Mouse (Mus musculus) kidney, postnatal 14 days (tissue): ENCODE data around the gene Atg4c.

ENCODE experiments used
- DNase-seq: peaks from one replicate; pipeline ENCODE4 v3.0.0; 2022; ENCODE audit warnings: mixed read lengths

The Atg4c gene

DNA sequence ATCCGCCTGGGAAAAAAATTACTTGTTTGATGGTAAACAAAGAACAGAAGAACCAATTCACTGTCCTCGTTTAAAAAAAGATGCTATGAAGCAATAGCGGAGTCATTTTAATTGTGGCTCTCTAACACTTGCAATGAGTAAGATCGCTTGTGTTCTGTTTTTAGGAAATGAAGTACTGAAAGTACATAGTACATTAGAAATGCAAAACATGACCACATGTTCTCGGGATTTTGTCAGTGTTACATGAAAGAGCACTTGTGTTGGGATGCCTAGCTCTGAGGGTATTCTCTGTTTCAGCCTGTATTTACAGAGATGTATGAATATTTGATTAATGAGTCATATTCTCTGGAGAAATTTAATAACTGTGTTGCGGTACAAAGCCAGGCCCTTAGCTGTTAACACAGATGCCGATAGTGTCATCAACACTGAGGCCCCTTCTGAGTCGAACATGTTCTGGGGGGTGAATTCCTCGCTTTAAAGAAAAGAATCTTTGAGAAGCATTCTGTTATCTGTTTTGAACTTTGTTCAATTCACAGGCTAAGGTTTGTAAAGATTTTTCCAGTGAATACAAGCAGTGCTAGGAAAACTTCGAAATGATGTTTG is 73.2 kb downstream of the Atg4c start:
- no peak for DNase-seq

- DNase-seq, result no peak
Observed at GRCm38 (mm10) chr4:99272860-99273259, 79.1 kb downstream of the Atg4c start.

GRCm38 (mm10) chr4:99273466-99273865 is 79.7 kb downstream of the Atg4c start:
- no peak for DNase-seq

DNA sequence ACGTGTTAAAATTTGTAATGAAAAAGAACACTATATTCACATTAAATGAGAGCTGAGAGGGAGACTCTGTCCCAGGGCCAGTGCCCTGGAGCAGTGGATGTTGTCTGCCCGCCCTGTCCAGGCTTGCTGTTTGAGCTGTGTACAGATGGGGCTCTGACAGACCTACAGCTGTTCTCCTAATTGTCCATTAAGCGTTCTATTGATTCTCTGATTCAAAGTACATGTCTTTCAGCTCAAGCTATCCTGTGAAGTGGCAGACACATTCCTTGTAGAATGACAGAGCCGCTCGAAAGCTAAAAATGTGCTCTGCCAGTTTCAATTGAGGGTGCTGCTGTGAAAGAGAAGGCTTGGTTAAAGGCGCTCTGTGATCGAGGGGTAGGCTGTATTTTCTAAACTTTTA is 80.2 kb downstream of the Atg4c start:
- DNase-seq, result no peak

- no peak for DNase-seq
Observed at GRCm38 (mm10) chr4:99278876-99279275, 85.1 kb downstream of the Atg4c start.

DNA sequence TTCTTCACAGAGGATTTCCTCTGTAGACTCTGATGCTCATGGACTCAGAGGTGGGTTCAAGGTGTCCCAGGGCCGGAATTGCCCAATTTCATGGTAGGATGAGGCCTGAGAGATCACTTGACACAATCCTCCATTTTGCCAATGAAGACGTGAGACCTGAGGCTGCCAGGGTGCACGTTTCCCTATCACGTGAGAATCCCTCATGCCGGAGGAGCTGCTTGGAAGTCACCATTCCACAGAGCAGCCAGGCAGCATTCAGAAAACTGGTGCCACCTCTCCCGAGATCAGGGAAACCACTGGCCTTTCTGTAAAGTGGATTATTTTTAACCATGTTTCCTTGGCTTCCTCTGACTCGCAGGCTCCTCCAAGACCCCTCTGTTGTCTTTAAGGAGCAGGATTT is 88.0 kb downstream of the Atg4c start:
- no peak for DNase-seq

- no peak for DNase-seq
Observed at GRCm38 (mm10) chr4:99289286-99289685, 95.6 kb downstream of the Atg4c start.

DNA sequence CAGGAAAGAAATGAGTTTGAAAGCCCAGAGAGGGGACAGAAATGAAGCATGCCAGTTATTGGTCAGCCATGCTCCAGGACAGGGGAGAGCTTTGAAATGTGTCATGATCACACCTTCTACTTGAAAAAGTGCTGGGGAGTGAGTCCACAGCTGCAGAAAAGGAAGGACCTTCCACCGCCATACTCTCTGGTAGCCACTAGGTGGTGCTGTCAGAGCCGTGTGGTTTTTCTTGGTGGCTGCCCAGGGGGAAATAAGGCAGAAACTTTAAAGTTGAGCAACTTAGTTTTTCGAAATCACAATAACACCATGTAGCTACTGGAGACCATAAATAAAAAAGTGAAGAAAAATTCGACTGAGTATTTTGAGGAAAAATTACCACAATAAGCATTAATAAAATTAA is 104.9 kb downstream of the Atg4c start:
- peak; percentile 47 for DNase-seq

DNA sequence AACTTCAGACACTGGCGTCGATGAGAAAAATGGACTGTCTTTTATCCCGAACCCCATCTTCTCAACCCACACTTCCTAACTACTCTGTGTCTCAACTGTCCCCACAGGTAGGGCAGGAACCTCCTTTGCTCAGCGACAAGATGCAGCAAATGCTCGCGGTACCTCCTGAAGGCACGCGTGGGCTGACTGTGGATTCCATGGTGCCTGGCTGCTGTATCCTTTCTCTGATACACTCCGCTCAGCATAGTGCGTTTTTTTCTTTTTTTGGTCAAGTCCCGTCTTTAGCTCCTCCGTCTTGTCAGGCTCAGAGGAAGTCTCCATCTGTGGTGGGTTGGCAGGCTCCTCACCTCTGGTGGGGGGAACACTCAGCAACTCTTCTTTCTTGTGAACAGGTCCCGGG is 111.1 kb downstream of the Atg4c start:
- no peak for DNase-seq
